Mouse (Mus musculus): ENCODE measurements around the gene Pcdh20. TPM values are rescaled to one million over a fixed set of nuclear protein-coding genes. Genes with fewer than 3 reads are reported as not detected.

Pcdh20 gene
- 100 to 1,000 TPM; 146 to 147 TPM for total RNA-seq (2021)
- long read RNA-seq, experiment 1, full-length matches to known transcripts, result 102 of 129 reads
- long read RNA-seq, experiment 1, partial matches to known transcripts, result 0 of 129 reads
- long read RNA-seq, experiment 1, other reads (novel, unspliced or antisense), result 27 of 129 reads
- long read RNA-seq, experiment 2, full-length matches to known transcripts, result 146 of 176 reads
- long read RNA-seq, experiment 2, partial matches to known transcripts, result 0 of 176 reads
- long read RNA-seq, experiment 2, other reads (novel, unspliced or antisense), result 30 of 176 reads

- TF ChIP-seq CTCF (conservative IDR thresholded peaks at IDR 0.05), result no peak
- H3K4me3 ChIP-seq, result peak within 1 kb of the TSS; percentile 70
- peak; percentile 61 to 69 for DNase-seq (ENCODE audit: low spot score in 2 of 2)
- H3K27ac ChIP-seq, result peak within 1 kb of the TSS; percentile 96
These were observed at the start of gene Pcdh20 for GRCm38 (mm10) chr14:88470495-88471434. Gene Pcdh20 (minus strand): TSS chr14:88471396.

- DNase-seq (ENCODE audit: low spot score in 2 of 2), result no peak
- no peak overlapping the region for H3K27ac ChIP-seq
- TF ChIP-seq CTCF (conservative IDR thresholded peaks at IDR 0.05), result peak; percentile 78
- no peak overlapping the region for H3K4me3 ChIP-seq
These were observed 8.7 kb upstream of the Pcdh20 start for GRCm38 (mm10) chr14:88479909-88480308.

GRCm38 (mm10) chr14:88469956-88470355 is 1.2 kb downstream of the Pcdh20 start:
- Histone ChIP-seq H3K4me3 (peak overlapping the region; percentile 70), H3K27ac (peak overlapping the region; percentile 96)
- DNase-seq (ENCODE audit: low spot score in 2 of 2), result no peak
- TF ChIP-seq CTCF (conservative IDR thresholded peaks at IDR 0.05), result no peak

GRCm38 (mm10) chr14:88469361-88469760 is 1.8 kb downstream of the Pcdh20 start:
- no peak; the same call in 1 of the 2 replicates for TF ChIP-seq CTCF (conservative IDR thresholded peaks at IDR 0.05)
- peak in 1 of 2 experiments; percentile 35 for DNase-seq (ENCODE audit: low spot score in 2 of 2)
- Histone ChIP-seq H3K4me3 (peak overlapping the region; percentile 70), H3K27ac (peak overlapping the region; percentile 96)

- TF ChIP-seq CTCF (conservative IDR thresholded peaks at IDR 0.05), result peak; percentile 91
- peak; percentile 71 to 76 for DNase-seq (ENCODE audit: low spot score in 2 of 2)
- H3K27ac ChIP-seq, result peak overlapping the region; percentile 96
- peak overlapping the region; percentile 70 for H3K4me3 ChIP-seq
These were observed 4.8 kb downstream of the Pcdh20 start for GRCm38 (mm10) chr14:88466416-88466815.

GRCm38 (mm10) chr14:88464356-88464755 is 6.8 kb downstream of the Pcdh20 start:
- Histone ChIP-seq H3K27ac (peak overlapping the region; percentile 96), H3K4me3 (peak overlapping the region; percentile 70)
- DNase-seq (ENCODE audit: low spot score in 2 of 2), result no peak
- TF ChIP-seq CTCF (conservative IDR thresholded peaks at IDR 0.05), result no peak

GRCm38 (mm10) chr14:88463357-88463756 is 7.8 kb downstream of the Pcdh20 start:
- DNase-seq (ENCODE audit: low spot score in 2 of 2), result no peak
- H3K4me3 ChIP-seq, result peak overlapping the region; percentile 70
- TF ChIP-seq CTCF (conservative IDR thresholded peaks at IDR 0.05), result no peak
- no peak overlapping the region; the same call in 1 of the 2 replicates for H3K27ac ChIP-seq

GRCm38 (mm10) chr14:88462944-88463343 is 8.3 kb downstream of the Pcdh20 start:
- no peak for TF ChIP-seq CTCF (conservative IDR thresholded peaks at IDR 0.05)
- Histone ChIP-seq H3K27ac (peak overlapping the region; percentile 40; the same call in 1 of the 2 replicates), H3K4me3 (peak overlapping the region; percentile 70)
- DNase-seq (ENCODE audit: low spot score in 2 of 2), result no peak

- H3K4me3 ChIP-seq, result no peak overlapping the region
- no peak overlapping the region for H3K27ac ChIP-seq
- no peak for TF ChIP-seq CTCF (conservative IDR thresholded peaks at IDR 0.05)
- DNase-seq (ENCODE audit: low spot score in 2 of 2), result no peak
These were observed 10.5 kb downstream of the Pcdh20 start for GRCm38 (mm10) chr14:88460705-88461104.

GRCm38 (mm10) chr14:88443304-88443703 is 27.9 kb downstream of the Pcdh20 start:
- no peak overlapping the region for H3K27ac ChIP-seq
- TF ChIP-seq CTCF (conservative IDR thresholded peaks at IDR 0.05), result no peak
- DNase-seq (ENCODE audit: low spot score in 2 of 2), result no peak
- H3K4me3 ChIP-seq, result no peak overlapping the region

GRCm38 (mm10) chr14:88429393-88429792 is 41.8 kb downstream of the Pcdh20 start:
- DNase-seq (ENCODE audit: low spot score in 2 of 2), result no peak
- Histone ChIP-seq H3K27ac (no peak overlapping the region), H3K4me3 (no peak overlapping the region)
- no peak for TF ChIP-seq CTCF (conservative IDR thresholded peaks at IDR 0.05)

GRCm38 (mm10) chr14:88427370-88427769 is 43.8 kb downstream of the Pcdh20 start:
- Histone ChIP-seq H3K4me3 (no peak overlapping the region), H3K27ac (no peak overlapping the region)
- TF ChIP-seq CTCF (conservative IDR thresholded peaks at IDR 0.05), result no peak
- DNase-seq (ENCODE audit: low spot score in 2 of 2), result no peak
